Mouse (Mus musculus): ENCODE results near the gene Scgb1c1.

- TF ChIP-seq CTCF (IDR thresholded peaks at IDR 0.05; ENCODE audit: borderline replicate concordance, extremely low read depth, insufficient read depth, insufficient read length) (no peak), POLR2A (IDR thresholded peaks at IDR 0.05; ENCODE audit: borderline replicate concordance, extremely low read depth, insufficient read depth, insufficient read length, poor library complexity, severe bottlenecking) (no peak)
Measured at GRCm38 (mm10) chr7:140845683-140846082, 336 bp downstream of the Scgb1c1 start.
